Mouse (Mus musculus) small intestine, adult 2 months (tissue): Measurements from ENCODE around the gene Cdk6.

Experiments
- CTCF ChIP-seq: fragments of 200-500 bp; IDR thresholded peaks from 2 replicates; pipeline ENCODE4 v1.5.1; 2012; ENCODE audit warnings: low read depth, mild to moderate bottlenecking, control low read depth, inconsistent platforms, low read length, moderate library complexity, mixed read lengths; ENCODE audit not compliant: insufficient replicate concordance, insufficient read length; ENCODE audit errors: extremely low read depth
- POLR2A ChIP-seq: fragments of 200-500 bp; IDR thresholded peaks from 2 replicates; pipeline ENCODE4 v1.6.1; 2012; ENCODE audit warnings: low read depth, mild to moderate bottlenecking, control low read depth, inconsistent platforms, low read length, moderate library complexity

- TF ChIP-seq POLR2A (no peak), CTCF (no peak)
These were observed 162.6 kb downstream of the Cdk6 start for GRCm38 (mm10) chr5:3503836-3504323.
